Mouse (Mus musculus) mature B cell (primary cell): ENCODE results near the gene Saa1.
"Not testable (repeated sequence)": the region's sequence is repeated elsewhere in the genome, so short reads cannot be mapped to it uniquely, and the experiment has no call there.

Experiments used
- in situ Hi-C: fragments of 300-500 bp; cut with MboI; formaldehyde crosslinking; loops from 2 replicates; pipeline ENCODE4 v1.14.3; 2019

Saa1 gene

DNA sequence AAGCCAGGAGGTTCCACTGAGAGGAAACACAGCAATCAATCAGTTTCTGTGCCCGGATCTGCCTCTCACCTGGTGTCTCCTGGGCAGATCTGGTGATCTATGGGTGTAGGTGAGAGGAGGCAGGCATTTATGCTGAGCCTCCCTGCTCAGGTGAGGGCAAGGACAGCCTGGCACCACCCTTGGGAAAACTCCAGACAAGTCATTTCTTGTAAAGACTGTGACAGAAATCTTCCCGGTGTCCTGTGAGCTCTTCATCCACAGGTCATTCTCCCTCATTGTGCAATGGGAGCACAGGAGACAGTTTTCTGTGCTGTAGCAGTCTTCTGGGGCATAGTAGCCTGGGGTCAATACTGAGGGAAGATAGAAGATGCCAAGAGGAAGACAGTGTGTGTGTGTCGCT is at the start of gene Saa1:
TSS of gene Saa1 (minus strand) at position 101 of the 400 bp plus-strand sequence.
- in situ Hi-C loops, result not testable (repeated sequence)

DNA sequence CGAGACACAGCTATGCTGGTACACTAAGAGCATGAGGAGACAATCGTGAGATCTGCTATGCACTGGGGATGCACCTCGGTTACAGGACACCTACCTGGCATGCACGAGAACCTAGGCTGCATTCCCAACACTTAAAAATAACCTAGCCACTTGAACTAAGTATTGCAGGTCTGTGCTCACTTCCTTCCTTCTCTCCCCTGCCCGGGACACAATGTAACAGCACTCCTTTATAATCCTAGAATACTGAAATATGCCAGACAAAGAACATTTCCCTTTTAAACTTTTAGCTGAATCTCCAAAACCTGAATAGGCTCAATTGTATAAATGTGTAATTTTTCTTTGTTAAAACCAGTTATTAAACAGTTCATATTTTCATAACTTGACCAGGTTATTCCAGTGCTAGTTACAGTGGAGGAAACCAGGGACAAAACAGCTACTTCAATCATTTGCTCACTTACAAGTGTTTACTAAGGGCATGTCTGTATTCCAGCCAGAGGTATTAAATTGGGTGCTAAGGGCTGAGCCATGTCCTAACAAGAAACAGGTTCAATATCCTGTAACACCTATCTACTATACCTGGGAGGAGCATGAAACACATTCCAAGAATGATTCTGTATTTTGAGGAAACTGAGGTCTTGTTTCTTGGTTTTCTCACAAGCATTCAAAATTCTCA is 46.5 kb upstream of the Saa1 start:
- in situ Hi-C loops, result no loop called here

DNA sequence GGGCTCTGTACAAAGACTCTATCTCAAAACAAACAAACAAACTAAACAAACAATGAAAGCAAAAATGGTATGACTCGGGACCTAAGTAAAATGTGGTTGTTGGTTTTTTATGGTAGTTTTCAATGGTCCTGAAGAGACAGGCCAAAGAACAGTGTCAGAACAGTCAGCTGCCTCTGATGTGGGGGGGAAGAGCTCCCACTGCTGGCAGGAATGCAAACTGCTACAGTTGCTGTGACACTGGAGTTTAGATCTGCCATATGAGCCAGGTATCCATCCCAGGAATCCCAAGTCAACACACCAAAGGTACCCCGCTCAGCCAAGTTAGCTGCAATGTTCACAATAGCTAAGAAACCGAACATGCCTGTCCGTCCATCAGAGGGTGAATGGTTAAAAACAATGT is 27.9 kb upstream of the Saa1 start:
- in situ Hi-C loops, result no loop called here

DNA sequence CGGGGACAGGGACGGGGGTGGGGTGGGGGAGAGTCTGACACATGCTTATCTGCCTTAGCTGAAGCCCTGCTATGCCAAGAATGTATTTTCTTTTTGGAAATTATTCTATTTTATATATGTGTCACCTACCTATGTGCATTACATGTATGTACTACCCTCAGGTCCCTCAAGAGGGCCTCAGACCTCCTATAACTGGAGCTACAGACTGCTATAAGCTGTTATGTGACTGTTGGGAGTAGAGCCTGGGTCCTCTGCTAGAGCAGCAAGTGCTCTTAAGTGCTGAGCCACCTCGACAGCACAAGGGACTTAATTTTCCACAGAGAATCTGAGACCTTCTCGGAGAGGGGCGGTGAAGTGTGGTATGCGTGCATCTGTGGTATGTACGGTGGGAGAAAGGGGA is 25.7 kb upstream of the Saa1 start:
- in situ Hi-C loops, result no loop called here

DNA sequence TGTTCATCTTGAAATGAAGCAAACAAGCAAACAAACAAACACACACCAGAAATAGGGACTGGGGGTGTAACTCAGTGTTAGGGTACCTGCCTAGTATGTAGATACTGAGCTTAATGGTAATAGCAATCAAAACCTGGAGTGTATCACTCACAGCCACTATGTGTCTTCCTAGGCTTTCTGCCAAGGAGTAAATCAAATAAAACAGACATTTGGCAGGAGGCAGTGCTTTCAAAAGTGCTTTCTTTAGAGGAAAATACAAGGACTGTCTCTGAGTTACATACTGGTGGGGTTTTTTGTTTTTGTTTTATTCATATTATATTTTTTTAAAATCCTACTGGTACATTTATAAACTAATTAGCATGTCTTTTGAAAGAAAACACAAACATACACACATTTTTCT is 24.6 kb upstream of the Saa1 start:
- in situ Hi-C loops, result no loop called here

DNA sequence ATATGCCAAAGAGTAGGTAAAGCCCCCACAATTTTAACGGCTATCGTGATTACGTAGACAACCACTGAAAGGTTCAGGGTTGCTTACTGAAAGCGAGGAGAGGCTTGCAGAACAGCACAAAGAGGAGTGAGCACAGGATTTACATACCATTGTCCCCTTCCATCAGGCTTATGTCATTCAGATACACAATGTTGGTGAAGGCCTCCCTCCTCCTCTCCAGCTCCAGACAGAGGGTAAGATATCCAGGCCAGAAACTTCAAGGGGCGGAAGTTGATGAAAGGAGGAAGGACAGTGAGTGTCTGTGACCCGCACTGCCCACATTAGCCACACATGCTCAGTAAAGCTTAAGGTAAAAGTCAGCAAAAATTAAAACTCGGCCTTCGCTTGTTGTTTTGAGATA is 21.9 kb upstream of the Saa1 start:
- in situ Hi-C loops, result no loop called here

DNA sequence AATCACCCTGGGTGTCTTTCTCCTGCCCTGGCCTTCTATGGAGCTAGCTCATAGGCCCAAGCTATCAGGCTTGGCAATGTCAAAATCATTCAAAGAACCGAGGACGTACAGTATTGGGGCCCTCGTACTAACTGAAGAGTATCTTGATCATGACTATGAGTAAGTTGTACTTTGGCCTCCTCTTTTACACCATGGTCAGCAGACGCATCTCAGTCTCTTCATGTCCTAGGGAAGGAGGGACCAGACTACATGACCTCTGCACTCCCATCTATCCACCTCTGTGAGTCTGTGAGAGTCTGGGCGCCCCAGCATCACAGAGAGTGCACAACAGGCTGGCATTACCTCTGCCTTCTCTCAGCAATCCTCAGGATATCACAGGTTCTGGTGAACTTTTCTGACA is 19.8 kb upstream of the Saa1 start:
- in situ Hi-C loops, result no loop called here

DNA sequence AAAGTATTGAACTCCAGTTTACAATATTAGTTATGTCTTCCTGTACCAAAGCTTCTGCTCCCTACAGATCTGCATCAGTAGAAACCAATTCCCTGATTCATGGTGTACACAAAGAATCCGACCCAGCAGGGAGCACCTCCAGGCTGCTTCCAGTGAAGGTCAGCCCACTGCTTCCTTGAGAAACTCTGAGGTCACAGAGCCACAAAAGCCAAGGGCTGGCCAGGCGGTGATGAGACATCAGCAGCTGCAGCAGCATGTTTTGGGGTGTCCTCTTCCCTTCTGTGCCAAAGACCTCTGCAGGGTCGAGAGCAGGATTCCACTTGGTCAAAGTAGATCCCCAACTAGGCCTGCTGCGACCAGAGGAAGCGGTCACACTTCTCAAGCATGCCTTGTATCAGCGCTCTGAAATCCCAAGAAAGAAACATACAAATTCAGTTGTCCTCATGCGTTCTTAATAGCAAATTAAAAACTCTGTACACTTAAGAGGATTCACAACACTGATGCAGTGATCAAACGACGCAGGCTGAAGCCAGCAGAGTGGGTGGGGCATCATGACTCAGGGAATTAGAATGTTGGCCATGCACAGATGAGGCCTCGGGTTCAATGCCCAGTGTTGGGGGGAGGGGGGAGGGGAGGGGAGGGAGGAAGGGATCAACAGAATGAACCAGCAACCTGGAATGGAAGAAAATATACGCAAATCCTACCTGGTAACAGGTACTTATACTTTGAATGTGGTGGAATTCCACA is 18.4 kb upstream of the Saa1 start:
- in situ Hi-C loops, result no loop called here

DNA sequence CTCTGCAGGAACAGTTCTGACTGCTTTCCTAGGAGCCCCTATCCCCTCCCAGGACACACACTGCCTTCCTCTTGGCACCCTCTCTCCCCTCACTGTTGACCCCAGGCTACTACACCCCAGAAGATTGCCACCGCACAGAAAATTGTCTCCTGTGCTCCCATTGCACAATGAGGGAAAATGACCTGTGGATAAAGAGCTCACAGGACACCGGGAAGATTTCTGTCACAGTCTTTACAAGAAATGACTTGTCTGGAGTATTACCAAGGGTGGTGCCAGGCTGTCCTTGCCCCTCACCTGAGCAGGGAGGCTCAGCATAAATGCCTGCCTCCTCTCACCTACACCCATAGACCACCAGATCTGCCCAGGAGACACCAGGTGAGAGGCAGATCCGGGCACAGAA is 8.7 kb upstream of the Saa1 start, which contains the start of gene Saa2:
TSS of gene Saa2 (plus strand) at position 301 of the 400 bp plus-strand sequence.
- in situ Hi-C loops, result no loop called here

DNA sequence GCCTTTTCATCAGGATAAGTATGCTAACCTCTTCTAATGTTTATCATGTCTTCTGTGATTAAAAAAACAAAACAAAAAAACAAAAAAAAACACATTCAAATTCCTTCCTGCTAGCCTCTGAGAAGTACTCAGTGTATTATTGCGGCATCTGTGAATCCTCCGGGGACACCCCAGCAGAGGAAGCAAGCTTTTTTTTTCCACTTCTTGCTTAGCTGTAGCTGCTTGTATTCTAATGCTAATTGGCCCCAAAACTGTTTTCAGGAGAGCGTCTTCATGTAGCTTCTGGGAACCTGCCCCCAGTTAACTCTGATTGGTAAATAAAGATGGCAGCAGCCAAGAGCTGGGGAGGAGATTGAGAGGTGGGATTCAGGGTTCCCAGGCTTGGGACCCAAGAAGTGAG is 5.7 kb upstream of the Saa1 start:
- in situ Hi-C loops, result no loop called here

DNA sequence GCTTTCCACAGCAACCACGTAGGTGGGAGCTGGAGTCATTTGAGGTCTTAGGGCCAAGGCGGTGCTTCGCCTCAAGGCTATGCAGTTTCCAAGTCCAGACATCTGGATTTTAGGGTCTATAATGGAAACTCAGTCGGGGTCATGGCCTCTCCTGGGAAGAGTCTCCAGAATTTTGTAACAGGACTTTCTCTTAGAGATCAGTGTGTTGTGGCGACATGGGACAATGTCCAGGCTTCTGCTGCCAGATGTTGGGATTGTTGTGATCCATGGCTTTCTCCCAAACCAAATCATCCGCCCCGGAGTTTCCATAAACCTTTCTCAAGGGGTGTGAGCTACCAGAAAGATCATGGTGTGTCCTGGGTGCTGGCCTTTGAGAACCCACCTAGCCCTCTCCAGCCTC is 3.6 kb upstream of the Saa1 start:
- in situ Hi-C loops, result no loop called here

DNA sequence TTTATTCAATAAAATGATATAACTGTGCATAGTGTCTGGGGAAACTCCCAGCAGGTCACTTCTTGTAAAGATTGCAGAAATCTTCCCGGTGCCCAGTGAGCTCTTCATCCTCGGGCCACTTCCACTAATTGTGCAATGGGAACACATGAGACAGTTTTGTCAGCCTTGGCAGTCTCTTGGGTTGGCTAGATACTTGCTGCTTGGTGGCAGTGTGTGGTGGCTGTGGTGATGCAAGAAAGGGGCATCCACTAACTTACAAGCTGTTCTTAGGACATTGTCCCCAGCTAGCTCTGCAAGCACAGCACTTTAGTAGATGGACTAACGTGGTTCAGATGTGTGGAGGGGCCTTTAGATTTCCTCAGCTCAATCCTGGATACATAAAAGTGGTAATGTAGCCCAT is 3.0 kb upstream of the Saa1 start:
- in situ Hi-C loops, result no loop called here

DNA sequence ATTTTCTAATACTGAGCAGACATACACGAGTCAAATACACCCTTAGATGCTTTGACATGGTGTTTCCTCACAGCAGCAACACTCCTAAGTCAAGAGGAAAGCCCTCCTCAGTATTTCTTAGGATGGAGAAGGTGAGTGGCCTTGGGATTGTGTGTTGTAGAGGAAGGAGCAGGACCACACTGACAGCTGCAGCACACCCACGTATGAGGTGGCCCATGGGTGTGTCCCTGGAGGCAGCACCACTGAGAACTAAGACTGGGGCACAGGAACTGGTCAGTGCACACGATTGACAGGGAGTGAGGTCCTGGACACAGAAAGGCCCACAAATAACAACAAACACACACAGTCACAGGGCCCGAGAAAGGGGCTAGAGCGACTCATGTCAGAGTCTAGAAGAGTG is 2.7 kb downstream of the Saa1 start:
- in situ Hi-C loops, result not testable (repeated sequence)

DNA sequence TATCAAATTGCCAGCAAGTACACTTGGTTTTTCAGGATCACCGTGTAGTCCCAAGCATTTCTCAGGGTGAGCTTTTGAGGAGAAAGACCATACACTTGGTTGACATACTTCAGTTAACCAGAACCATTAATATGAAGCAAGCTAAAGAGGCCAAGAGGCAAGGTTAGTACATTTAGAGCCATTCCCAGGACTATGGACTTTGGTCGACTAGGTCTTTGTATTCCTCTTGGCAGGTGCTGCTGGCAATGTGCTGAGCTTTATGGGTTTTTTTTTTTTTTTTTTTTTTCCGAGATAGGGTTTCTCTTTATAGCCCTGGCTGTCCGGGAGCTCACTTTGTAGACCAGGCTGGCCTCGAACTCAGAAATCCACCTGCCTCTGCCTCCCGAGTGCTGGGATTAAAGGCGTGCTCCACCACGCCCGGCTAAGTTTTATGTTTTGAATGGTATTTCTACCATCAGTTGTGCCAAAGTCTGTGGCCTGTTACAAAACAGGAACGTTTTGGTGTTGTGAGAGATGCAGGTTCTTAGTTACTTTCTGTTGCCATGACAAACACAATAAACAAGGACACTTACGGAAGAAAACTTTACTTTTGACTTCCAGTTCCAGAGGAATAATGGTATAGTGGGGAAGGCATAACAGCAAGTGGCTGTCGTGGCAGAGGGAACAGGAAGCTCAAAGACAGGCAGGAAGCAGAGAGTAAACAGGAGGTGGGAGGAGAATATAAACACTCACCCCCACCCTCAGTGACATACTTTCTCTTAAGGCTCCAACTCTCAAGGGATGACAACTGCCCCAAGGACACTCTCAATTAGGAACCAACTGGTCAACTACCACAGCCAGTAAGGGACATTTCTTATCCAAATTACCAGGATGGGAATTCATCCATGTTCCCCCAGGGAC is 4.0 kb downstream of the Saa1 start:
- in situ Hi-C loops, result no loop called here

DNA sequence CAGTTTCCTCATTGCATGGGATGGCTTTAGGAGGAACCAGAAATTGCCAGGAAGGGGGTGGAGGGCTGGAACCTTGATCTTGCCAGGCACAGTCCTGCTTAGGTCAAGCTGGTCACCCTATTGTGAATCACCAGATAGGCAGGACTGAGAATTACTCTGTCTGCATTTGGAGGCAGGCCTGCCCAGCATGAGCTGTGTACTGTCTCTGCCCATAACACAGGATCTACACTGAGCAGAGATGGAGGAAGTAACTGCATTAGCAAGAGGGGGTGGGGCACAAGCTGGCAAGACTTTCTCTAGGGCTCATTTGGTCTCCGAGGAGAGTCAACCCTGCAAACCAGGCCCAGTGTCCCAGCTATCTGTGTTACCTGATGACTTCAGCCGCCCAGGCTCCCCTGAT is 7.8 kb downstream of the Saa1 start:
- in situ Hi-C loops, result no loop called here

DNA sequence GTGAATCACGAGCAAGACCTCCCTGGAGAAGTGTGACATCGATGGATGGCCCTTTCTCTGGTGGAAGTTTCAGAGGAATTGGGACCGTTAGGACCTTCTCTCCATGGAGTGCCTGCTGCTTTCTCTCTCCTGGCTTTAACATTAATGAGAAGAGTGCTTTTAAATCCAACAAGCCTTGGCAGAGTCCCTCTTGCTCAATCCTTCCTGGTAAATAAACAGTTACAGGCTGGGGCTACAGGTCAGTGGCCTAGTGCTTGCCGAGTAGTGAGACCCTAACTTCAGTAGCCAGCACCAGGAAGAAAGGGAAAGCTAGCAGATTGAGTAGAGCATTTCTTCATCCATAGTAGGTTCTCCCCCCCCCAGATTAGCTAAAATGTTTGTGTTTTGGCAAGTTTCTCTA is 10.3 kb downstream of the Saa1 start, which contains the start of gene Saa4:
TSS of gene Saa4 (minus strand) at position 146 of the 400 bp plus-strand sequence.
- in situ Hi-C loops, result no loop called here

DNA sequence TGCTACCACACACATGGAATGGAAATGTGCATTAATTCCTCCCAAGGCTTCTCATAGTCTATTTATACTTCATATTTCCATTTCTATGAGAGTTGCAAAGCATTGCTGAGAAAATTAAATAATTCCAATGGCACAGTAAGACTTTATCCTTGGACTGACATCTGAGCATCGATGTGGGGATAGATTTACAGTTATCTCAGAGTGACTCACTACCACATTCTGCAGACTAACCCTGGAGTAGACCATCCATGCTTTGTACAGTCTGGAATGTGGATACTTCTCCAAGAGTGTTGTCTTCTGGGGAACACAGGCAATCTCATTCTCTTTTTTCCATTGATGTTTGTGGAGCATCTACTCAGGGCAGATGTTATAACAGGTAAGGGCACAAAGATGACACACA is 15.2 kb downstream of the Saa1 start:
- in situ Hi-C loops, result no loop called here

DNA sequence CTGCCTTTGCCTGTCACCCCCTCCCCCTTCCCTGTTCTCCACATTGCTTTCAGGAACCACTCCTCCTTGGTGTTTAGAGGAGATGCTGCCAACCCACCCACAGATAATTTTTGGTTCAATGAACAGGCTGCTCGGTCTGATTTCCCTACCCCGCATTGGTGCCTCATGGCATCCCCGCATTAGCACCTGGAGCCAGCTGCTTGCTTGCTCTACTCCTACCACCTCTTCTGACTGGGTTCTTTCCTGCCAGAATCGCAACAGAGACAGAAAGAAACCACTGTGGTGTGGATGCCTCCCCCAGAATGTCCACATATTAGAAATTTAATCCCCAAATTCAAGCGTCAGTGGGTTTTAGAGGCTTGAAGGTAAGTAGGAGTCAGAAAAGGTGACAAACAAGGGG is 18.4 kb downstream of the Saa1 start:
- in situ Hi-C loops, result no loop called here

DNA sequence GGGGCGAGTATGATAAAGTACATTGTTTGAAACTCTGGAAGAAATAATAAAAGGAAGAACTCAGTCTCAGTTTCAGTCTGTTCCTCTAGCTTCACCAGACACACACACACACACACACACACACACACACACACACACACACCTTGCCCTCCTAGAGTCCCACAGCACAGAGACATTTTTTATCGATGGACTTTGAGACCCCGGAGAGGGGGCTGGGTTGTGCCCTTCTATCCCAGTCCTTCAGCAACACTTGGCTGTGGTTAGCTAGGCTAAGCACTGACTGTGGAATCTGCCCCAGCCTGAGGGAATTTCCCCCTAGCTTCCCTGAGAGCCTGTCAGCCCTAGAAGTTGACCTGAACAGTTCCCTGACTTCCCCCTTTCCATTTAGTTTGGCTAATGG is 18.9 kb downstream of the Saa1 start:
- in situ Hi-C loops, result no loop called here

DNA sequence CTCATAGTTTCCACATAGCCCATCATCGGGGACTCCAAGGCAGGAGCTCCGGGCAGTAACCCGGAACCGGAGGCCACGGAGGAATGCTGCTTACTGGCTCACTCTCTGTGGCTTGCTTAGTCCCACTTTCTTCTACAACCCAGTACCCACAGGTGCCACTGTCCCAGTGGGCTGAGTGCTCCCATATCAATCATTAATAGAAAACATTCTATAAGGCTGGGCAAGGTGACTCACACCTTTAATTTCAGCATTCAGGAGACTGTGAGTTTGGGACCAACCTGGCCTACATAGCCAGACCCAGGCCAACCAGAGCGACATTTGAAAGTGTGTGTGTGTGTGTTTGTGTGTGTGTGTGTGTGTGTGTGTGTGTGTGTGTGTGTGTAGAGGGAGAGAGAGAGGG is 19.4 kb downstream of the Saa1 start:
- in situ Hi-C loops, result no loop called here

DNA sequence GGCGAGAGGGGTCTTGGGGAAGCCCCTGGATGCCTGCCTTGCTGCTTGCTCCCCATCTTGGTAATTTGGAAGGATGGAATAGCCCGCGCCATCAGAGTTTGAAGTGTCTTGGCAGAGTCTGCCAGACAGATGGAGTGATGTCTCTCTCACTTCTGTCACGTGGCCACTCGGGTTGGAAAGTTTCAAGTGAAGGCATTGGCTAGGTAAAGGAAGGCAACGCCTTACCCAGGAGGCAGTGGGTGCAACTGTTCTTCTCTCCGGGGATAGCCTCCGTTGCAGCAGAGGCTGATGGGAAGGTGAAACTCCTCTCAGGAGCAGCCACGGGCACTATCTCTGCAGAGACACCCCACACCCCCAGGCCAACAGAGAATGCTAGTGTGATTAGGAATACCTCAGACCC is 22.3 kb downstream of the Saa1 start:
- in situ Hi-C loops, result no loop called here

DNA sequence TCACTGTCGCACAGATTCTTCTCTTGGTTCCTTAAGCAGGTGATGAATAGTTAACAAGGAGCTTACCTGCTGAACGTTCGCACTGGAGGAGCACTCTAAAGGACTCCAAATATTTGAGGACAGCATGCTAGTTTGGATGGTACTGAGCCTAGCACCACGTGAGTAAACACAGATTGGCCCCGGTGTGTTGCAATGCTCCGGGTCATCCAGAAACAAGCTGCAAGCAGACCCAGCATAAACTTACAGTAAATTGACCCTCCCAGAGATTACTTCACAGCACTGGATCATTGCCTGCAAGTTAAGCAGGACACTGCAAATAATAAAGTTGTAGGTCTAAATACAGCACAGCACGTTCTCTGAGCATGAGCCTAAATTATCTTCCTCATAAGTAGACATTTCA is 23.3 kb downstream of the Saa1 start:
- in situ Hi-C loops, result no loop called here
